ENCODE assay signal across 12 mouse cellular contexts in the genomic region with DNA sequence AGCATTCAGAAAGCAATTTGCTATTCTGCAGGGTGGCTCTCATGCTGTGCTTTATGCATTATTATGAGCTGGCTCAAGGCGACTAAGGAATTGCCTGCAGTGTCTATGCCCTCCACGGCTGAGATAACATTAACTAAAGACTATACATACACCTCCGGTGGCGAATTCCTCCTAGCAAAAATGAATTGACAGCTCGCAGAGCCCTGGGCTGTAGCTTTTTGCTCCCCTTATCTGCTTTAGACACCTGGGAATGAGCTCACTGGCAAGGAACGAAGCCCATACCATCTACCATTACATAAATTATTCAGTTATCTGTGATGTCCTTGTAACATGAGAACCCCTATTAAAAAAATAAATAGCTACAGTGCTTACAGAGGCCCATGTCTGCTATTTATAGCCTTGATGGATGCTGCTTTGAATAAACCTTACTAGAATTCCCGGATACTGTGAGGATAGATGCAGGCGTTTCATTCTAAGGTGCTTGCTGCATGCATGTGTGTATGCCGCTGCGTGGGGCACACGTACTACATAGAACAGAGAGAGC. TPM values are rescaled to one million over a fixed set of nuclear protein-coding genes. Genes with fewer than 3 reads are reported as not detected.
DNase-seq lines count a peak whose midpoint lies in the region; ATAC-seq and TF ChIP-seq lines count a peak whose summit lies in the region.
"Had no signal": no experiment of that assay in that cellular context is flagged by ENCODE, and none has a peak within 500 bp of the region (broad histone marks: within the 10 kb centered on the region; RNA-seq: fewer than 3 reads in every experiment).

No protein-coding gene starts in this region.

- TF ChIP-seq CTCF in heart, adult 2 months (IDR thresholded peaks at IDR 0.05), result no peak
- no peak for TF ChIP-seq CTCF in brain, embryonic 14.5 days (IDR thresholded peaks at IDR 0.05; ENCODE audit: borderline replicate concordance, extremely low read depth, insufficient read depth, insufficient read length)

- peak; percentile 61 for ATAC-seq in heart, embryonic 12.5 days (ENCODE audit: insufficient number of reproducible peaks, low FRiP score)

- WGBS in heart, embryonic 12.5 days, result 20% methylated on average over 11 of the region's 11 CpGs
- WGBS in heart, adult 2 months, result 21% methylated on average over 11 of the region's 11 CpGs
- 39% methylated on average over 11 of the region's 11 CpGs for WGBS in hindbrain, embryonic 10.5 days
- WGBS in midbrain, embryonic 10.5 days, result 60% methylated on average over 11 of the region's 11 CpGs

- no peak for DNase-seq in heart, adult 2 months
- peak; percentile 89 for DNase-seq in brain, embryonic 14.5 days (ENCODE audit: low read depth)
- no peak for DNase-seq in hindbrain, embryonic 10.5 days (ENCODE audit: low spot score)
- DNase-seq in midbrain, embryonic 10.5 days (ENCODE audit: low spot score), result no peak
- DNase-seq in layer of hippocampus, adult 11-12 months (ENCODE audit: low spot score), result no peak
- no peak for DNase-seq in spleen, postnatal 36 days (ENCODE audit: low spot score in 2 of 2)
- no peak for DNase-seq in cerebellum, adult 9-10 months

- no peaks in the 10 kb centered on the region for H3K27me3 ChIP-seq in heart, embryonic 12.5 days (replicated peaks)
- no peaks in the 10 kb centered on the region for H3K27me3 ChIP-seq in heart, adult 2 months (ENCODE audit: control insufficient read depth, insufficient read depth, low read length)
- H3K27me3 ChIP-seq in hindbrain, embryonic 10.5 days (ENCODE audit: insufficient read depth, poor library complexity, severe bottlenecking), result peaks cover 27% of the 10 kb centered on the region
- no peaks in the 10 kb centered on the region for H3K27me3 ChIP-seq in midbrain, embryonic 10.5 days (ENCODE audit: low read depth, poor library complexity, severe bottlenecking)
- H3K27me3 ChIP-seq: embryonic facial prominence, embryonic 13.5 days; limb, embryonic 12.5 days had no signal

- H3K27ac ChIP-seq in heart, embryonic 12.5 days (ENCODE audit: poor library complexity, severe bottlenecking), result peak overlapping the region; percentile 85
- no peak overlapping the region for H3K27ac ChIP-seq in heart, adult 2 months
- peak overlapping the region; percentile 64 for H3K27ac ChIP-seq in hindbrain, embryonic 10.5 days
- H3K27ac ChIP-seq in midbrain, embryonic 10.5 days (replicated peaks), result peak overlapping the region; percentile 65
- H3K27ac ChIP-seq: embryonic facial prominence, embryonic 13.5 days; limb, embryonic 12.5 days had no signal

- intact Hi-C loops in heart, adult 2 months (cut with DNase I), result no loop called here

- peak overlapping the region; percentile 6; the same call in 1 of the 2 replicates for H3K4me3 ChIP-seq in heart, embryonic 12.5 days
- H3K4me3 ChIP-seq in heart, adult 2 months, result no peak overlapping the region
- peak overlapping the region; percentile 18; the same call in 1 of the 2 replicates for H3K4me3 ChIP-seq in hindbrain, embryonic 10.5 days
- no peak overlapping the region for H3K4me3 ChIP-seq in midbrain, embryonic 10.5 days
- H3K4me3 ChIP-seq: embryonic facial prominence, embryonic 13.5 days; limb, embryonic 12.5 days had no signal

- no peak for TF ChIP-seq EP300 in heart, adult 2 months (IDR thresholded peaks at IDR 0.05; ENCODE audit: insufficient read depth, low read depth, low read length)

- no peaks in the 10 kb centered on the region for H3K9me3 ChIP-seq in heart, embryonic 12.5 days (replicated peaks)
- H3K9me3 ChIP-seq in hindbrain, embryonic 10.5 days, result no peaks in the 10 kb centered on the region
- H3K9me3 ChIP-seq in midbrain, embryonic 10.5 days (replicated peaks), result 0 out of 2 replicates have a peak, but pooled peaks cover 5% of the 10 kb centered on the region
- H3K9me3 ChIP-seq: embryonic facial prominence, embryonic 13.5 days; limb, embryonic 12.5 days had no signal

- no peak overlapping the region for H3K9ac ChIP-seq in heart, embryonic 12.5 days
- no peak overlapping the region for H3K9ac ChIP-seq in heart, adult 2 months (ENCODE audit: low read depth, low read length)
- H3K9ac ChIP-seq: embryonic facial prominence, embryonic 13.5 days; limb, embryonic 12.5 days had no signal

- no peak for TF ChIP-seq POLR2A in heart, adult 2 months (IDR thresholded peaks at IDR 0.05; ENCODE audit: insufficient read depth, low read depth, low read length)
- no peak for TF ChIP-seq POLR2A in brain, embryonic 14.5 days (IDR thresholded peaks at IDR 0.05; ENCODE audit: borderline replicate concordance, extremely low read depth, insufficient read depth, insufficient read length, poor library complexity, severe bottlenecking)

- no peaks in the 10 kb centered on the region for H3K36me3 ChIP-seq in heart, embryonic 12.5 days
- no peaks in the 10 kb centered on the region for H3K36me3 ChIP-seq in heart, adult 2 months (ENCODE audit: control insufficient read depth, insufficient read depth, low read length)
- no peaks in the 10 kb centered on the region for H3K36me3 ChIP-seq in hindbrain, embryonic 10.5 days
- H3K36me3 ChIP-seq in midbrain, embryonic 10.5 days, result no peaks in the 10 kb centered on the region
- H3K36me3 ChIP-seq: embryonic facial prominence, embryonic 13.5 days; limb, embryonic 12.5 days had no signal

- H3K79me2 ChIP-seq in heart, adult 2 months (replicated peaks; ENCODE audit: control insufficient read depth, insufficient read depth, low read length), result no peaks in the 10 kb centered on the region

- peak overlapping the region; percentile 49 for H3K4me2 ChIP-seq in heart, embryonic 12.5 days
- H3K4me2 ChIP-seq: embryonic facial prominence, embryonic 13.5 days; limb, embryonic 12.5 days had no signal

- peaks cover 22% of the 10 kb centered on the region for H3K4me1 ChIP-seq in heart, embryonic 12.5 days (replicated peaks)
- H3K4me1 ChIP-seq in heart, adult 2 months (ENCODE audit: control insufficient read depth, insufficient read depth, low read length), result peaks cover 2% of the 10 kb centered on the region; the same call in 1 of the 2 replicates
- H3K4me1 ChIP-seq in hindbrain, embryonic 10.5 days (replicated peaks), result peaks cover 33% of the 10 kb centered on the region
- H3K4me1 ChIP-seq in midbrain, embryonic 10.5 days, result peaks cover 32% of the 10 kb centered on the region

RNA-seq across cellular contexts. Expression of a gene that starts 53.1 kb away (rescaled TPM):
- polyA plus RNA-seq in heart, embryonic 12.5 days (2016; fragmentation: Nextera tagmentation; extraction: Ambion mirVana), result not detected in 2 replicates
- total RNA-seq in heart, adult 2 months (2021), result not detected
- not detected in 2 replicates for polyA plus RNA-seq in heart, adult 2 months (2012; rRNA removed)
- 0.11 and 0.15 TPM in 2 replicates for polyA plus RNA-seq in brain, embryonic 14.5 days (2012; rRNA removed)
- polyA plus RNA-seq in hindbrain, embryonic 10.5 days (2016; fragmentation: Nextera tagmentation; extraction: Ambion mirVana), result 0.24 TPM in 1 of 2 replicates, not detected in the other
- polyA plus RNA-seq in midbrain, embryonic 10.5 days (2016; fragmentation: Nextera tagmentation; extraction: Ambion mirVana), result not detected in 2 replicates
- total RNA-seq: adrenal gland, adult 18-20 months had no signal
- polyA plus RNA-seq: embryonic facial prominence, embryonic 13.5 days; limb, embryonic 12.5 days; thymus, postnatal 0 days had no signal

Comparison
In these comparisons a context has a peak if more than half of its experiments do, and no peak if none do; other contexts are left out.
1. H3K4me3 ChIP-seq: peak in heart, embryonic 12.5 days (single experiment) and hindbrain, embryonic 10.5 days (single experiment); none in heart, adult 2 months (single experiment) and midbrain, embryonic 10.5 days (single experiment).